Mouse (Mus musculus) forebrain, embryonic 12.5 days (tissue): ENCODE measurements at regions not wholly inside any gene's neighbourhood (a gene's known extent, or its start where the extent isn't known, plus 50 kb on each side); places are given as distances from the start of the nearest gene placed in this dataset.

Experiments used
- ATAC-seq: fragments of 200-750 bp; cut with Nextera tagmentation; 2 replicates; pipeline ENCODE4 v1.8.0; 2017; ENCODE audit warnings: moderate TSS enrichment; ENCODE audit not compliant: low FRiP score
- H3K27ac ChIP-seq: fragments of 300-500 bp; sonication (generic); 2 replicates; pipeline ENCODE4 v1.5.1; 2016; ENCODE audit warnings: mild to moderate bottlenecking
- H3K27me3 ChIP-seq: fragments of 300-500 bp; sonication (generic); 2 replicates; pipeline ENCODE4 v1.6.1; 2016; ENCODE audit warnings: mild to moderate bottlenecking
- H3K36me3 ChIP-seq: fragments of 300-500 bp; sonication (generic); replicated peaks from 2 replicates; pipeline ENCODE4 v1.6.1; 2016; ENCODE audit warnings: mild to moderate bottlenecking
- H3K4me1 ChIP-seq: fragments of 300-500 bp; sonication (generic); 2 replicates; pipeline ENCODE4 v1.6.1; 2016
- H3K4me2 ChIP-seq: fragments of 300-500 bp; sonication (generic); 2 replicates; pipeline ENCODE4 v1.6.1; 2016; ENCODE audit warnings: mild to moderate bottlenecking, moderate library complexity
- H3K4me3 ChIP-seq: fragments of 300-500 bp; sonication (generic); replicated peaks from 2 replicates; pipeline ENCODE4 v1.5.1; 2016; ENCODE audit warnings: mild to moderate bottlenecking
- H3K9ac ChIP-seq: fragments of 300-500 bp; sonication (generic); 2 replicates; pipeline ENCODE4 v1.6.1; 2016; ENCODE audit warnings: mild to moderate bottlenecking
- H3K9me3 ChIP-seq: fragments of 300-500 bp; sonication (generic); 2 replicates; pipeline ENCODE4 v1.6.1; 2016
- WGBS: fragments of 180-500 bp; shearing (Covaris S2); methylation state at CpG from one replicate; pipeline ENCODE4 v1.1.7; 2016; 5-methylcytosine and 5-hydroxymethylcytosine counted together

DNA sequence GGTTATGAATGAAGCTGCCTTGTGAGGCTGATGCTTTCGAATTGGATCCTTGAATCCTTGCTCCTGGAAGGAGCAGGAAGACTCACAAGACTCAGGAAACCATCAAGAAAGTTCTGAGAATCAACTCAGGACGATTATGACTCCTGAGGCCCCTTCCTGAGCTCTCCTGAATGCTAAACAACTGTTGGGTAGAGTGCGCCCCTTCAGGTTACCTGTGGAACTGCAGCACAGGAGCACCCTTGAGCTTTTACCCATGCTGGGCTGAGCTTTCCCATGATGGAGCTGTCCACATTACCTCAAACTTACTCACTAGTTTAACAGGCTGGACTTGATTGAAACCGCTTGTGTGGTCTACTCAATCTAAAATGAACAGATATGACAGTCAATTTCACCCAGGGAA is 553.3 kb downstream of the Jrkl start:
- no peaks in the 10 kb centered on the region for H3K9me3 ChIP-seq
- H3K4me3 ChIP-seq, result no peak overlapping the region
- ATAC-seq, result no peak
- no peak overlapping the region for H3K27ac ChIP-seq
- no peak overlapping the region for H3K4me2 ChIP-seq
- H3K36me3 ChIP-seq, result no peaks in the 10 kb centered on the region
- H3K4me1 ChIP-seq, result 0 out of 2 replicates have a peak, but pooled peaks cover 3% of the 10 kb centered on the region
- H3K27me3 ChIP-seq, result no peaks in the 10 kb centered on the region
- 63% methylated on average over 4 of the region's 4 CpGs for WGBS
- H3K9ac ChIP-seq, result no peak overlapping the region

DNA sequence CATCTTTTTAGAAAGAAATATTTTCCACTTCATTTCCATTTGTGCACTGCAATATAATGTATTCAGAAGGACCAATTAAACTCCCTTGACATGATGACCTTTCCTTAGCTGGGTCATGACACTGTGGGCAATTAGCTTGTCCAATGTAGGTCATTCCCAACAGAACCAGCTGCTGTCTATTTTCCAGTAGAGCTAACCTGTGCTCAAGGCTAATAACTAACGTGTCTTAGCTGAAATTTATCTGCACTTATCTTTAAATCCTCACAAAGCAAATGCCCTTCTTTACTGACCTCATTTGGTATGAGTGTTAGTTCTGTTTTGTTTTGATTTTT is 554.7 kb downstream of the Jrkl start:
- Histone ChIP-seq H3K4me2 (no peak overlapping the region), H3K4me1 (0 out of 2 replicates have a peak, but pooled peaks cover 3% of the 10 kb centered on the region), H3K4me3 (no peak overlapping the region), H3K9ac (no peak overlapping the region), H3K27ac (no peak overlapping the region), H3K9me3 (no peaks in the 10 kb centered on the region), H3K27me3 (no peaks in the 10 kb centered on the region), H3K36me3 (no peaks in the 10 kb centered on the region)
- 14% methylated on average over 1 of the region's 1 CpGs for WGBS
- ATAC-seq, result peak; percentile 59

DNA sequence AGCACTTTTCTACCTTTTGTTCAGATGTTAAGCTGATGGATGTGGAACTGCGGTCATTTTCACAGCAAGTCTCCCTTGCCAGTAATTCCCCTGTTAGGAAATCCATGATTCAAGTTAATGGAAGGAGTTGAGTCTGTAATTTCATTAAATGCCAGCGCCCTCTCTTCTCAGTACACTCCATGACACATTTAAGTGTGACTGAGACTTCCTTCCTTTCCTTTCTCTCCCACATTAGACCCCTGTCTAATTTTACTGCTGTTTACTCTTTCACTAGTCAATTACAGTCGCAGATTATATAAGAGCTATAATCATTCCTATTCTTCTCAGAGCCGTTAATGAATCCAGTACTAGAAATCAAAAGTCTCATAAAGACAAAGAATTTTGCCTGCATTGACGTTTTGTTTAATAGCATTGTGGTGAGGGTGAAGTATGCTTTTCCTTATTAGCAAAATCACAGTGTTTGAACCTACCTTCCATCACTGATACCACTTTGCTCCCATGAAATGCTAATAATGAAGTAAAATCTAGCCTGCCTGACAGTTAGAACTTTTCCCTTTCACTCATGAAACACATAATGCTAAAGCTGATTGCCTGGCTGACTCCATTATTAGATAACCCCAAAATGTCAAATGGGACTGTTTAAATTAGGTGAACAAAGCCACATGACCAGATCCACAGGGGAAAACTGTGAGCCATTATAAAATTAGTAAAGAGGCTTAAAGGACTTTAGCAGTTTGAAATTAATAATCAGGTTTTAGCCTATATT is 555.3 kb downstream of the Jrkl start:
- 21% methylated on average over 5 of the region's 5 CpGs for WGBS
- no peak overlapping the region for H3K27ac ChIP-seq
- 0 out of 2 replicates have a peak, but pooled peaks cover under 1% of the 10 kb centered on the region for H3K9me3 ChIP-seq
- H3K9ac ChIP-seq, result no peak overlapping the region
- no peaks in the 10 kb centered on the region for H3K36me3 ChIP-seq
- H3K4me2 ChIP-seq, result no peak overlapping the region
- 0 out of 2 replicates have a peak, but pooled peaks cover 3% of the 10 kb centered on the region for H3K4me1 ChIP-seq
- H3K4me3 ChIP-seq, result no peak overlapping the region
- H3K27me3 ChIP-seq, result no peaks in the 10 kb centered on the region
- peak; percentile 51 for ATAC-seq
